Mouse (Mus musculus): Measurements from ENCODE around the gene Zbtb7b. TPM values are rescaled to one million over a fixed set of nuclear protein-coding genes. Genes with fewer than 3 reads are reported as not detected.
A peak's percentile ranks its signal among the peaks of the same experiment; 100 is the strongest.

Gene Zbtb7b
- polyA plus RNA-seq, 1 experiment from 2014 or later: 2.2 TPM

DNA sequence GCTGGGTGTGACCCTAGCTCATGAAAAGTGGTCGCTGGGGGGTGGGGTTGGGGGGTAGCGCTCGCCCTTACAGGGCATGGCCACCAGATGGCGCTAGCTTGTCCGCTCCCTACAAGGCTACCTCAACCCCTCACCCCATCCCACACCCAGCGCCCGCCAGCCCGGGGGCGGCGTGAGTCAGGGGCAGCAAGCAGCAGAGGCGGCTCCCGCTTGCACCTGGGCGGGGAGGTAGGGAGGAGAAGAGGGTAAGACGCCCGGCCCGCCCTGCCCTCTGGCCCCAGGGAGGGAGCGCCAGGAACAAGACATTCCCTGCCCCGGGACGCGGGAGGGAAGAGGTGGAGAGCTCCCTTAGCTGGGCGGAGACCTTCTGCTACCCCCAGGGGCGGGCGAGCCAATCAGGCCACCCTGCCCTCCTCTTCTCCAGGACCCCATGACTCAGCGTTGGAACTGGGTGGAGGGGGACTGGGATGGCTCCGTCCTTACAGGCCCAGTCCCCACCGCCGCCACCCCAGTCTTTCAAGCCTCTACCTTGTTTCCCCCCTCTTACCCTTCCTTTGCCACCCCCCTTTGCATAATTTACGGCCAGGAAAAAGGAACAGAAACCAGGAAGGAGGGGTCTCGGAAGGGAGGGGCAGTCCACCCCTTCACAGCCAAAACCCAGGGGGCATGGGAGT is 16.0 kb downstream of the Zbtb7b start:
- H3K4me1 ChIP-seq (ENCODE audit: control insufficient read depth, insufficient read depth, low read length): peaks cover 12% of the 10 kb centered on the region; the same call in 1 of the 2 replicates
- peak; percentile 82 for ATAC-seq (replicated peaks; ENCODE audit: insufficient number of reproducible peaks, low FRiP score, low TSS enrichment)

DNA sequence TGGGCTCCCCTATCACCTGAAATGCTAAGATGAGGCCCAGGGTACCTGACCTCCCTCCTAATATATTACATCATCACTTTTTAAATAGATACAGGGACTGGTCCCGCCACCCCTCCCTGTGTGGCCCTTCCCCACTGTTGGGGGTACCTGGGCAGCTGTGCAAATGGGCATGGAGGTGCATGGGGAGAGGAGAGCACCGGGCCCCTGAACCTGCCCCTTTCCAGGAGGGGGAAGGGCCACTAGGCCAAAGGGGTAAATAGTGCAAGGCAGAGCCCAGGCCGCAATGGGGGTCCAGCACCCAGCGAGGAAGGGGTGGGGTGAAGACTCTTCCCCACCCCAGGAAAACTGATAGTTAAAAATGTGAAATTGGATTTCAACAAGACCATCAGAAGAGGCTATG is 16.7 kb downstream of the Zbtb7b start:
- Histone ChIP-seq H3K4me2 (peak overlapping the region; percentile 81), H3K4me3 (ENCODE audit: low read depth, low read length) (peak overlapping the region; percentile 64; the same call in 1 of the 2 replicates)
- 72% methylated on average over 4 of the region's 4 CpGs for WGBS (ENCODE audit: insufficient replicate concordance)

More for the DNA sequence above, 16.0 kb downstream of the Zbtb7b start:
- Histone ChIP-seq H3K4me2 (peak overlapping the region; percentile 81), H3K9me3 (replicated peaks; ENCODE audit: control insufficient read depth, low read length) (no peaks in the 10 kb centered on the region), H3K27me3 (ENCODE audit: control insufficient read depth, insufficient read depth, low read length) (no peaks in the 10 kb centered on the region), H3K4me3 (ENCODE audit: low read depth, low read length) (peak overlapping the region; percentile 64), H3K9ac (ENCODE audit: low read depth, low read length) (peak overlapping the region; percentile 77), H3K27ac (ENCODE audit: low read depth, low read length) (no peak overlapping the region), H3K36me3 (ENCODE audit: control insufficient read depth, insufficient read depth, low read length) (no peaks in the 10 kb centered on the region)
- 1% methylated on average over 29 of the region's 29 CpGs for WGBS (ENCODE audit: insufficient replicate concordance)

DNA sequence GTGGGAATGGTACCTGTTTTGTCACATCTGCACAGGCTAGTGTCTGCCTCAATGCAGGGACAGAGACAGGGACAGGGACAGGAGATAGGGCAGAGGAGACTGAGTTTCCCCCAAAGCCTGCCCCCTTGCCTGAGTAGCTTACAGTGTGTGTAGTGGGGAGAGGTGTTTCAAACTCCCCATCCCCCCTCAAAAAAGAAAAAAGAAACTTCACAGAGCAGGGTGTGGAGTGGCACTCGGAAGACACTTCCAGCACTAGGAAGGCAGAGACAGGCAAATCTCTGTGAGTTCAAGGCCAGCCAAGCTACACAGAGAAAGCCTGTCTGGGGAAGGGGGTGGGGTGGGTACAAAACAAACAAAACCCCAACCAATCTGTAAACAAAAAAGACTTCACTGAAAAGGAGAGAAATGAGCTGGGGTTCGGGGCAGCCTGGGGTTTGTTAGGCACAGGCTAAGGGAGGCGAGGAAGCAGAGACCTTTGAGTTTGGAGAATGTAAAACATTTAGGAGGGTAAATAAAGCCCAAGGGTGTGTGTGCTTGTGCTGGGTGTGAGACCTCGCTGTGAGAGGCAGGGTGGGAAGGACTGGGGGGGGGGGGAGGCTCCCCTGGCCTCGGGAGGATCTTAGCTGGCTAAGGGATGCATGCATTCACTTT is 20.9 kb downstream of the Zbtb7b start:
- no peak overlapping the region for H3K4me2 ChIP-seq
- no peak overlapping the region for H3K27ac ChIP-seq (ENCODE audit: low read depth, low read length)
- 35% methylated on average over 5 of the region's 5 CpGs for WGBS (ENCODE audit: insufficient replicate concordance)
- no peak for ATAC-seq (replicated peaks; ENCODE audit: insufficient number of reproducible peaks, low FRiP score, low TSS enrichment)
- H3K36me3 ChIP-seq (ENCODE audit: control insufficient read depth, insufficient read depth, low read length): no peaks in the 10 kb centered on the region
- peaks cover 9% of the 10 kb centered on the region; the same call in 1 of the 2 replicates for H3K4me1 ChIP-seq (ENCODE audit: control insufficient read depth, insufficient read depth, low read length)
- no peak overlapping the region for H3K4me3 ChIP-seq (ENCODE audit: low read depth, low read length)
- H3K9ac ChIP-seq (ENCODE audit: low read depth, low read length): no peak overlapping the region
- peaks cover 3% of the 10 kb centered on the region; the same call in 1 of the 2 replicates for H3K27me3 ChIP-seq (ENCODE audit: control insufficient read depth, insufficient read depth, low read length)
- H3K9me3 ChIP-seq (replicated peaks; ENCODE audit: control insufficient read depth, low read length): no peaks in the 10 kb centered on the region

More for the DNA sequence above, 16.7 kb downstream of the Zbtb7b start:
- Histone ChIP-seq H3K9me3 (replicated peaks; ENCODE audit: control insufficient read depth, low read length) (no peaks in the 10 kb centered on the region), H3K4me1 (ENCODE audit: control insufficient read depth, insufficient read depth, low read length) (peaks cover 12% of the 10 kb centered on the region; the same call in 1 of the 2 replicates), H3K36me3 (ENCODE audit: control insufficient read depth, insufficient read depth, low read length) (no peaks in the 10 kb centered on the region), H3K9ac (ENCODE audit: low read depth, low read length) (peak overlapping the region; percentile 77; the same call in 1 of the 2 replicates), H3K27me3 (ENCODE audit: control insufficient read depth, insufficient read depth, low read length) (no peaks in the 10 kb centered on the region), H3K27ac (ENCODE audit: low read depth, low read length) (no peak overlapping the region)
- ATAC-seq (replicated peaks; ENCODE audit: insufficient number of reproducible peaks, low FRiP score, low TSS enrichment): no peak

DNA sequence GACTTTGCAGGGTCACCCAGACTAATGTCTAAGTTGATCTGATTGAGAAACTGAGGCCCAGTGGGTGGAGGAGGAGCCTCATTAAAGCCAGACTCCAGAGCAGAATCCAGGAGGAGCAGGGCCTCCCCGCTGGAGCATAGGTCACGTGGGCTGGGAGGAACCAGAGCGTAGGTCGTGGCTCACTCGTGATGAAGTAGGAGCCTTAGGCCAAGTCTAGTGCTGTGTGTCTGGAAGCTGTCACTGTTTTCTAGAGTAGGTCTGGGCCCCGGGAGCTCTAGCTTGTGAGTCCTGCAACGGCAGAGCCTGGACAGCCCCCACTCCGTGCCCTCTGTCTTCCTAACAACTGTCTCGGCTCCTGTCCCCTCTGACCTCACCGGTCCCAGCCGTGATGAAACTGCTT is 27.2 kb downstream of the Zbtb7b start:
- Histone ChIP-seq H3K36me3 (ENCODE audit: control insufficient read depth, insufficient read depth, low read length) (no peaks in the 10 kb centered on the region), H3K9ac (ENCODE audit: low read depth, low read length) (no peak overlapping the region), H3K9me3 (replicated peaks; ENCODE audit: control insufficient read depth, low read length) (no peaks in the 10 kb centered on the region), H3K27ac (ENCODE audit: low read depth, low read length) (no peak overlapping the region), H3K4me2 (no peak overlapping the region), H3K4me1 (ENCODE audit: control insufficient read depth, insufficient read depth, low read length) (no peaks in the 10 kb centered on the region), H3K27me3 (ENCODE audit: control insufficient read depth, insufficient read depth, low read length) (peaks cover 3% of the 10 kb centered on the region), H3K4me3 (ENCODE audit: low read depth, low read length) (no peak overlapping the region)
- 0 out of 2 replicates have a peak, but pooled peaks have one; percentile 35 for ATAC-seq (replicated peaks; ENCODE audit: insufficient number of reproducible peaks, low FRiP score, low TSS enrichment)
- 53% methylated on average over 11 of the region's 11 CpGs for WGBS (ENCODE audit: insufficient replicate concordance)

- no peak overlapping the region for H3K27ac ChIP-seq (ENCODE audit: low read depth, low read length)
- H3K9ac ChIP-seq (ENCODE audit: low read depth, low read length): no peak overlapping the region
- H3K36me3 ChIP-seq (ENCODE audit: control insufficient read depth, insufficient read depth, low read length): no peaks in the 10 kb centered on the region
- no peaks in the 10 kb centered on the region for H3K4me1 ChIP-seq (ENCODE audit: control insufficient read depth, insufficient read depth, low read length)
- no peaks in the 10 kb centered on the region for H3K9me3 ChIP-seq (replicated peaks; ENCODE audit: control insufficient read depth, low read length)
- ATAC-seq (replicated peaks; ENCODE audit: insufficient number of reproducible peaks, low FRiP score, low TSS enrichment): no peak
- no peak overlapping the region for H3K4me3 ChIP-seq (ENCODE audit: low read depth, low read length)
- whole genome bisulfite sequencing (ENCODE audit: insufficient replicate concordance): 64% methylated on average over 20 of the region's 20 CpGs
- H3K4me2 ChIP-seq: no peak overlapping the region
- H3K27me3 ChIP-seq (ENCODE audit: control insufficient read depth, insufficient read depth, low read length): peaks cover 3% of the 10 kb centered on the region
Measured at GRCm38 (mm10) chr3:89365486-89366414, 28.8 kb downstream of the Zbtb7b start.

GRCm38 (mm10) chr3:89365153-89365485 is 29.5 kb downstream of the Zbtb7b start, which contains the start of gene Dcst1:
TSS of gene Dcst1 (minus strand) at chr3:89365253.
- Histone ChIP-seq H3K27me3 (ENCODE audit: control insufficient read depth, insufficient read depth, low read length) (peaks cover 3% of the 10 kb centered on the region), H3K9ac (ENCODE audit: low read depth, low read length) (no peak within 1 kb of the TSS), H3K9me3 (replicated peaks; ENCODE audit: control insufficient read depth, low read length) (no peaks in the 10 kb centered on the region), H3K36me3 (ENCODE audit: control insufficient read depth, insufficient read depth, low read length) (no peaks in the 10 kb centered on the region), H3K4me1 (ENCODE audit: control insufficient read depth, insufficient read depth, low read length) (no peaks in the 10 kb centered on the region), H3K27ac (ENCODE audit: low read depth, low read length) (no peak within 1 kb of the TSS), H3K4me2 (no peak within 1 kb of the TSS), H3K4me3 (ENCODE audit: low read depth, low read length) (no peak within 1 kb of the TSS)
- ATAC-seq (replicated peaks; ENCODE audit: insufficient number of reproducible peaks, low FRiP score, low TSS enrichment): no peak
- WGBS (ENCODE audit: insufficient replicate concordance): 86% methylated on average over 11 of the region's 11 CpGs

DNA sequence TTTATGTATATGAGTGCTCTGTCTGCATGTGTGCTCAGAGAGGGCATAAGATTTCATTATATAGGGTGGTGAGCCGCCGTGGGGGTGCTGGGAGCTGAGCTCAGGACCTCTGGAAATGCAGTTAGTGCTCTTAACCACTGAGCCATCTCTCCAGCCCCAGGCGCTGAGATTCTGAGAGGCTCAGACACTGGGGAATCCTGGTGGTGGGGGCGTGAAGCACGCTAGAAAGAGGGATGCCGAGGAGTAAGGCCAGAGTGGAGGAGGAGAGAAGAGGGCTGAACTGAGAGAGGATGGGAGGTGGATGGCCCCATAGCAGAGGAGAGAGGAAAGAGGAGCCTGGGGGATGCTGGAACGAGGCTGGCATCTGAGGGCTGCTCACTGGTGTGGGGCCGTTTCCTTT is 29.9 kb downstream of the Zbtb7b start:
- peaks cover 3% of the 10 kb centered on the region for H3K27me3 ChIP-seq (ENCODE audit: control insufficient read depth, insufficient read depth, low read length)
- no peaks in the 10 kb centered on the region for H3K36me3 ChIP-seq (ENCODE audit: control insufficient read depth, insufficient read depth, low read length)
- no peaks in the 10 kb centered on the region for H3K4me1 ChIP-seq (ENCODE audit: control insufficient read depth, insufficient read depth, low read length)
- WGBS (ENCODE audit: insufficient replicate concordance): 60% methylated on average over 8 of the region's 8 CpGs
- no peak overlapping the region for H3K4me3 ChIP-seq (ENCODE audit: low read depth, low read length)
- H3K27ac ChIP-seq (ENCODE audit: low read depth, low read length): no peak overlapping the region
- no peak overlapping the region for H3K4me2 ChIP-seq
- no peak overlapping the region for H3K9ac ChIP-seq (ENCODE audit: low read depth, low read length)
- ATAC-seq (replicated peaks; ENCODE audit: insufficient number of reproducible peaks, low FRiP score, low TSS enrichment): no peak
- H3K9me3 ChIP-seq (replicated peaks; ENCODE audit: control insufficient read depth, low read length): no peaks in the 10 kb centered on the region

DNA sequence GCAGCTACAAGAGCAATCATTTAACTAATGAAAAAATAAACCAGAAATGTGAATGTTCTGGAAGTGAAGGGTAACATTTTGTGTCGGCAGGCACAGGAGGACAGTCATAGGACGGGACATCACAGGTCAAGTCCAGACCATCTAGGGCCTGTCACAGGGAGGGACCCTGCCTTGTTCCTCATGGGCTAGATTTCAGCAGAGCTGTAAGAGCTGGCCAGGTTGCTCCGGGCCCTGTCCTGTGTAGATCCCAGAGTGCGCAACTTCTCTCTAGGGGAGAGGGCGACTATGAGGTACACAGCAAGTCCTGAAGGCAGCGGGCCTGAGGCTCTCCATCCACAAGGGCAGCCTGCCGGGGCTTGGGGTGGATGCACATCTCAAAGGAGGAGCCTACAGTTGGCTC is 32.9 kb downstream of the Zbtb7b start, which contains the start of gene Dcst2:
Dcst2 (plus strand) TSS at position 301 of the 400 bp plus-strand sequence.
- H3K4me2 ChIP-seq: no peak within 1 kb of the TSS
- no peaks in the 10 kb centered on the region; the same call in 1 of the 2 replicates for H3K27me3 ChIP-seq (ENCODE audit: control insufficient read depth, insufficient read depth, low read length)
- WGBS (ENCODE audit: insufficient replicate concordance): 72% methylated on average over 7 of the region's 7 CpGs
- H3K9me3 ChIP-seq (replicated peaks; ENCODE audit: control insufficient read depth, low read length): no peaks in the 10 kb centered on the region
- H3K27ac ChIP-seq (ENCODE audit: low read depth, low read length): no peak within 1 kb of the TSS
- no peaks in the 10 kb centered on the region for H3K4me1 ChIP-seq (ENCODE audit: control insufficient read depth, insufficient read depth, low read length)
- no peak within 1 kb of the TSS for H3K9ac ChIP-seq (ENCODE audit: low read depth, low read length)
- H3K36me3 ChIP-seq (ENCODE audit: control insufficient read depth, insufficient read depth, low read length): no peaks in the 10 kb centered on the region
- no peak within 1 kb of the TSS for H3K4me3 ChIP-seq (ENCODE audit: low read depth, low read length)
- ATAC-seq (replicated peaks; ENCODE audit: insufficient number of reproducible peaks, low FRiP score, low TSS enrichment): no peak

Measured in heart, embryonic 11.5 days (tissue).